Mouse (Mus musculus) forebrain, embryonic 11.5 days (tissue): Measurements from ENCODE around the gene Myo10. TPM values are rescaled to one million over a fixed set of nuclear protein-coding genes. Genes with fewer than 3 reads are reported as not detected.

Source experiments
- ATAC-seq: fragments of 200-750 bp; cut with Nextera tagmentation; replicated peaks from 2 replicates; pipeline ENCODE4 v1.8.0; 2017; ENCODE audit warnings: moderate TSS enrichment; ENCODE audit not compliant: low FRiP score
- DNase-seq: peaks from one replicate; pipeline ENCODE4 v3.0.0-alpha.2; 2017; ENCODE audit warnings: low spot score
- H3K27ac ChIP-seq: fragments of 300-500 bp; sonication (generic); 2 replicates; pipeline ENCODE4 v1.5.1; 2014; ENCODE audit warnings: low read depth, low read length
- H3K27me3 ChIP-seq: fragments of 300-500 bp; sonication (generic); 2 replicates; pipeline ENCODE4 v1.6.1; 2014; ENCODE audit warnings: mild to moderate bottlenecking, low read length, mixed read lengths; ENCODE audit not compliant: control insufficient read depth, insufficient read depth
- H3K36me3 ChIP-seq: fragments of 300-500 bp; sonication (generic); 2 replicates; pipeline ENCODE4 v1.6.1; 2014; ENCODE audit warnings: mild to moderate bottlenecking, low read length, moderate library complexity, mixed read lengths; ENCODE audit not compliant: control insufficient read depth, insufficient read depth
- H3K4me1 ChIP-seq: fragments of 300-500 bp; sonication (generic); replicated peaks from 2 replicates; pipeline ENCODE4 v1.6.1; 2014; ENCODE audit warnings: low read length, mixed read lengths; ENCODE audit not compliant: control insufficient read depth, insufficient read depth
- H3K4me2 ChIP-seq: fragments of 300-500 bp; sonication (generic); 2 replicates; pipeline ENCODE4 v1.6.1; 2014; ENCODE audit warnings: low read depth, mild to moderate bottlenecking, low read length, moderate library complexity, mixed read lengths; ENCODE audit not compliant: severe bottlenecking
- H3K4me3 ChIP-seq: fragments of 300-500 bp; sonication (generic); 2 replicates; pipeline ENCODE4 v1.5.1; 2014; ENCODE audit warnings: low read depth, low read length
- H3K9ac ChIP-seq: fragments of 300-500 bp; sonication (generic); 2 replicates; pipeline ENCODE4 v1.6.1; 2014; ENCODE audit warnings: low read length
- H3K9me3 ChIP-seq: fragments of 300-500 bp; sonication (generic); 2 replicates; pipeline ENCODE4 v1.6.1; 2016; ENCODE audit warnings: low read length, mixed read lengths; ENCODE audit not compliant: control insufficient read depth
- WGBS: fragments of 180-500 bp; shearing (Covaris S2); extraction: QIAGEN DNeasy Blood & Tissue Kit; methylation state at CpG from one replicate; pipeline ENCODE4 v1.1.7; 2014; 5-methylcytosine and 5-hydroxymethylcytosine counted together
- polyA plus RNA-seq: library from polyadenylated mRNA; unstranded; fragments of >200 nt; fragmentation: Nextera tagmentation; extraction: Ambion mirVana; gene quantifications from 2 replicates; pipeline ENCODE4 v1.2.1, GENCODE M21; 2014

Myo10 gene
- polyA plus RNA-seq, 1 experiment from 2014 or later = 72.6 TPM

DNA sequence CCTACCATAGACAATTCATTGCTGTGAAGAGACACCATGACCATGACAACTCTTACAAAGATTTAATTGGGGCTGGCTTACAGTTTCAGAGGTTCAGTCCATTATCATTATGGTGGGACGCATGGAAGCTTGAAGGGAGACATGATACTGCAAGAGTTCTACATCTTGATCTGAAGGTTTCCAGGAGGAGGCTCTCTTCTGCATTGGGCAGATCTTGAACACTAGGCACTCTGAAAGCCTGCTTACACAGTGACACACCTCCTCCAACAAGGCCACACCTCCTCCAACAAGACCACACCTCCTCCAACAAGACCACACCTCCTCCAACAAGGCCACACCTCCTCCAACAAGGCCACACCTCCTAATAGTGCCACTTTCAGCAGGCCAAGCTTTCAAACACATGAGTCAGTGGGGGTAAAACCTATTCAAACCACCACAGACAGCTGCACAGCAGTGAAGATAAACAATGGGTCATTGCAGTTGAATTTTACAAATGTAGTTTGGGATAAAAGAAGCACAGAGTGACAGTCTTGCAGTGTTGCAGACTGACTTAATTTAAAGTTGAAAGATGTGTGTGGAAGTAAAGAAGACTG lies 225.3 kb downstream of the Myo10 start:
- DNase-seq (no peak), ATAC-seq (no peak)
- Histone ChIP-seq H3K36me3 (no peaks in the 10 kb centered on the region), H3K27ac (no peak overlapping the region), H3K4me1 (0 out of 2 replicates have a peak, but pooled peaks cover 3% of the 10 kb centered on the region), H3K4me2 (no peak overlapping the region), H3K9me3 (no peaks in the 10 kb centered on the region), H3K4me3 (no peak overlapping the region), H3K27me3 (peaks cover 3% of the 10 kb centered on the region; the same call in 1 of the 2 replicates), H3K9ac (no peak overlapping the region)
- 90% methylated on average over 1 of the region's 1 CpGs for WGBS

DNA sequence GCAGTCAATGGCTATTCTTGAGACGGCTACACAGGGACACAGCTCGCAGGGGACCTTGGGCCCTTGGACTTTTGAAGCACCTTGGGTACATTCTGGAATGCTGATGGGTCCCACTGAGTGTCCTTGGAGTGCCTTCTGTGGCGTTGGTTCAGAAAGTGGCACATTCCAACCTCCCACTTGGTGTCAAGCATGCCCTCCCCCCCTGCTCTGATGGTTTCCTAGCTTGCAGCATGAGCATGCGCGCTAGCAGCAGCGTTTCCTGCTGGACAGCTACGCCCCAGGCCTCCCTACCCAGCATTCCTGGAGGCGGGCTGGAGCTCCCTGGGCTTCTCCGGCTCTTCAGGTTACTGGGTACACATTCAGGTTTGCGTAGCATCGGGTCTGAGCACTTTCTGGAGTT lies 228.2 kb downstream of the Myo10 start:
- Histone ChIP-seq H3K9ac (no peak overlapping the region), H3K4me1 (no peaks in the 10 kb centered on the region; the same call in 1 of the 2 replicates), H3K4me2 (no peak overlapping the region), H3K27me3 (no peaks in the 10 kb centered on the region), H3K9me3 (no peaks in the 10 kb centered on the region), H3K27ac (no peak overlapping the region), H3K4me3 (no peak overlapping the region), H3K36me3 (no peaks in the 10 kb centered on the region)
- no peak for DNase-seq
- WGBS = 82% methylated on average over 11 of the region's 11 CpGs
- ATAC-seq = no peak

DNA sequence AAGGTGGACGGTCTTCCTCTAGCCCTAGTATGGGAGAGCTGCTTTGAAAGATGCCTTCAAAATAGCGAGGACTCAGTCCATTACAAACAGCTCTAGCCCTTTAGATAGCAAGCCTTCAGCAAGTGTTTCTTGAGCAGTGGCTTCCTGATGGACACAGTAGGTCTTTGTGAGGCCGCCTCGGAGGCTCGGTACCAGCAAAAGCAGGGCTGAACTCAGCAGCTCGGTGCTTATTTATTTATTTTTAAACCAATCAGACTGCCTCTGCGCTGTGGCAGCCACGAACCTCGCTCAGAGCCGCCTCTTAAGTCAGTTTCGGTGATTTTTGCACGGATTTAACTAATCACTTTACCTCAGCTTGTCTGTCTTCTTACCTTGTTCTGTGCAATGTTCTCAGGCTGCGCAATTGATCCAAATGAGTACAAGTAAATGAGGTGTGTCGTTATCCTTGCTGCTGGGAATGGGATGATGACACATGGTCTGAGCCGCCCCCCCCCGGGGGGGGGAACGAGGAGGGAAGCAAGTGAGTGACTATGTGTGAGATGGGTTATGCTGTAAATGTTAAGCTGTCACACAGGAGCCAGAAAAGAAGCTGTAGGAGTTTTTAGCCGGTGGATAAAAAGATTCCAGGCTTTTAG lies 232.1 kb downstream of the Myo10 start:
- DNase-seq = no peak
- H3K4me3 ChIP-seq = no peak overlapping the region
- H3K9me3 ChIP-seq = no peaks in the 10 kb centered on the region
- no peak overlapping the region for H3K9ac ChIP-seq
- ATAC-seq = no peak
- no peak overlapping the region for H3K4me2 ChIP-seq
- WGBS = 64% methylated on average over 18 of the region's 18 CpGs
- no peak overlapping the region for H3K27ac ChIP-seq
- H3K4me1 ChIP-seq = no peaks in the 10 kb centered on the region; the same call in 1 of the 2 replicates
- no peaks in the 10 kb centered on the region for H3K36me3 ChIP-seq
- H3K27me3 ChIP-seq = no peaks in the 10 kb centered on the region

DNA sequence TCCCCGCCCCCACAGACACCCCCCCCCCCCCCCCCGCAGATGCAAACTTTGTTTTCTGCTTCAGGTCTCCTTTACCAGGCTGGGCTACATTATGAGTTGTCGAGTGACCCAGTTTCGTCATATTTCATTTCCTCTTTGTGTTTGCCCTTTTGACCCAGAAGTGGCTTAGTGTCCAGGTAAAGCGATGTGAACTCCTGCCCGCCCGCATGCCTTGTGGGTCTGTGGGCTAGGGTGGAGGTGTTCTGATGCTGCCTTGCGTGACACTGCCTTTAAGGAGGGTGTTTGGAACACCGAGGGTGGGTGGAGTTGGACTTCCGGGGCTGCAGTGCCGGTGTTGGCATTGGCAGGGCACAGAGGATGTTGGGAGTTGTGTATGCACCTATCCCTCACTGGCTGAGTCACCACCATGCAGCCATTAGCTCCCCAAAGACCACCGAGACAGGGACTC lies 236.3 kb downstream of the Myo10 start:
- H3K27ac ChIP-seq = no peak overlapping the region
- ATAC-seq (no peak), DNase-seq (no peak)
- no peaks in the 10 kb centered on the region for H3K36me3 ChIP-seq
- H3K9me3 ChIP-seq = no peaks in the 10 kb centered on the region
- H3K4me1 ChIP-seq = no peaks in the 10 kb centered on the region; the same call in 1 of the 2 replicates
- no peak overlapping the region for H3K9ac ChIP-seq
- WGBS = 73% methylated on average over 11 of the region's 12 CpGs
- no peak overlapping the region for H3K4me3 ChIP-seq
- no peaks in the 10 kb centered on the region for H3K27me3 ChIP-seq
- H3K4me2 ChIP-seq = no peak overlapping the region

DNA sequence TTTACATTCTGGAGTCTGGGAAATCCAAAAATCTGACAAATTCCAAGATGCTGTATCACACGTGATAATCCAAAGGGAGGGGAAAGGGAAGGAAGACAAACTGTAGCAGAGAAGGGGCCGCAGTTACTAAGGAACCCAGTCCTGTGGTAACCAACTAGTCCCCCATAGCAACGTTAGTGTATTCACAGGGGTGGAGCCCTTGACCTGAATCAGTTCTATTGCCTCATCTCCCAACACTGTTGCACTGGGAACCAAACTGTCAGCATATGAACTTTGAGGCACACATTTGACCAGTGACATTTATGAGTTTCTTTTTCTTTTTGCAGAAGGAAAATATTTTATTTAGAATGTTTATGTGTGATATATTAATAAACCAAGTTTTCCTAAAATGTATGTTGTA lies 237.1 kb downstream of the Myo10 start:
- H3K4me2 ChIP-seq = no peak overlapping the region
- no peaks in the 10 kb centered on the region for H3K9me3 ChIP-seq
- H3K9ac ChIP-seq = no peak overlapping the region
- H3K36me3 ChIP-seq = no peaks in the 10 kb centered on the region
- H3K4me3 ChIP-seq = no peak overlapping the region
- no peaks in the 10 kb centered on the region for H3K27me3 ChIP-seq
- ATAC-seq (no peak), DNase-seq (no peak)
- H3K4me1 ChIP-seq = no peaks in the 10 kb centered on the region
- no peak overlapping the region for H3K27ac ChIP-seq
- WGBS = 60% methylated on average over 3 of the region's 3 CpGs

DNA sequence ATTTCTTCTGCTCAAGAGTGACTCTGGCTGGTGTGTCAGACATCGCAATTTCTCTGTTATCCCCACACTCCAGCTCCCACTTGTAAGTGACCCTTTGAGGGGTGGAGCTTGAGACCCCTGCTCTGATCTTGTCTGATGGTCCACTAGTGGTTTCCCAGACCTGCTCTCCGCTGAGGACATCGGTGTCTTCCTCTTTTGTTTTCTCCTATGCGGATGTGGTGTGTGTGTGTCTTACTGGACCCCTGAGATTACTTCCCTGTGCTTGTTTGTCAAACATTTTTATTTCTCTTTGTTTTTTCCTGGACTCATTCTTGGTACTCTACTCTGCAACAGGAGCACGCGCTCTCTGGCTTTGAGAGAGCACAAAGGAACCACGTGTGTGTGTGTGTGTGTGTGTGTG lies 239.6 kb downstream of the Myo10 start:
- WGBS = 90% methylated on average over 7 of the region's 7 CpGs
- Histone ChIP-seq H3K4me1 (no peaks in the 10 kb centered on the region), H3K4me3 (no peak overlapping the region), H3K4me2 (no peak overlapping the region), H3K9ac (no peak overlapping the region), H3K27me3 (no peaks in the 10 kb centered on the region), H3K36me3 (no peaks in the 10 kb centered on the region), H3K27ac (no peak overlapping the region), H3K9me3 (no peaks in the 10 kb centered on the region)
- DNase-seq (no peak), ATAC-seq (no peak)

Other genes with a start within 250 kb of the Myo10 start
- 139 and 181 TPM in 2 replicates for gene Basp1, start 208.8 kb upstream of the Myo10 start, polyA plus RNA-seq
- 2.1 and 2.2 TPM in 2 replicates for gene Retreg1, start 220.7 kb downstream of the Myo10 start, polyA plus RNA-seq